Mouse (Mus musculus): Measurements from ENCODE around the gene Loxl3. TPM values are rescaled to one million over a fixed set of nuclear protein-coding genes. Genes with fewer than 3 reads are reported as not detected.

The Loxl3 gene
- polyA plus RNA-seq, 1 experiment from 2014 or later: 21.9 TPM

DNA sequence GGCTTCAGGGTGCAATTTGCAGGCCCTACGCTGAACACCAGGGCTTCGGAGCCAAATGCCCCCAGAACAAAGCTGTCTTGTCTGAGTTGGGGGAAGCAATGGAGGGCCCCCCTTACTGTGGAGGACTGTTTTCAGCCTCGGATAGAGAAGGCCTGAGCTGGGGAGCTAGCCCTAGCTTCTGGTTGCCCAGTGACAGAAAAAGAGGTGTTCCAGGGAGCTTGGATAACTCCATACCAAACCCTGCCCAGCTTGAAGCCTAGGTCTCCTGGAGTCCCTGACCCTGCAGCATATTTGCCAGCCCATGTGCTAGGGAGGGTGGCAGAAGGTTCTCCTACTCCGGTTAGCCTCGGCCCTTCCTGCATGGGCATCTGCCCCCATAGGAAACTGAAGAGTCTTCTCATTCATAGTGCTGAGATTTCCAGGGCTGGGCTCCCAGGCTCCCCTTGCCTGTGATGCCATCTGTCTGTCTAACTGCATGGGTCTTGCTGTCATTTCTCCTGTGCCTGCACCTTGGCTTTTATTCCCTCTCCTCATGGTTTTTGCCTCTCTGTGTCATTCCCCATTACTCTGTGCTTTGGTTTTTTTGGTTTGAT is 586 bp downstream of the Loxl3 start:
- no peaks in the 10 kb centered on the region for H3K36me3 ChIP-seq
- peaks cover 3% of the 10 kb centered on the region; the same call in 1 of the 2 replicates for H3K27me3 ChIP-seq
- 16% methylated on average over 5 of the region's 5 CpGs for WGBS
- H3K9me3 ChIP-seq: no peaks in the 10 kb centered on the region
- peak overlapping the region; percentile 76 for H3K4me3 ChIP-seq
- no peak for ATAC-seq (ENCODE audit: borderline replicate concordance, extremely low read depth, low FRiP score, low TSS enrichment)
- peaks cover 42% of the 10 kb centered on the region for H3K4me1 ChIP-seq
- H3K9ac ChIP-seq: peak overlapping the region; percentile 60
- H3K4me2 ChIP-seq: peak overlapping the region; percentile 92
- peak overlapping the region; percentile 95 for H3K27ac ChIP-seq

DNA sequence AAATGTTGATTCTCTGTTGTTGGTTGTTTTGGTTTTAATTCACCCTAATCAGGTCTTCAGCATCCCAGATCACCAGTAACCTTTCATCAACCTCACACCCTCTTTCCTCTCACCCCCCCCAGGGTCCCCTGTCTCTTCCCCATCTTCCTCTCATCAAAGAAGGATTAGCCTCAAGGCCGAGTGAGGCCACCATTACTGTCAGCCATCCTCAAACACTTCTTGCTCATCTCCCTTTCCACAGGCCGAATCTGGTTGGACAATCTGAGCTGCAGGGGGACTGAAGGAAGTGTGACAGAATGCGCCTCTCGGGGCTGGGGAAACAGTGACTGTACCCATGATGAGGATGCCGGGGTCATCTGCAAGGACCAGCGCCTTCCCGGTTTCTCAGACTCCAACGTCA is 3.2 kb downstream of the Loxl3 start:
- no peaks in the 10 kb centered on the region for H3K27me3 ChIP-seq
- no peak overlapping the region for H3K9ac ChIP-seq
- no peaks in the 10 kb centered on the region for H3K9me3 ChIP-seq
- H3K4me2 ChIP-seq: no peak overlapping the region
- ATAC-seq (ENCODE audit: borderline replicate concordance, extremely low read depth, low FRiP score, low TSS enrichment): no peak
- WGBS: 48% methylated on average over 8 of the region's 8 CpGs
- no peak overlapping the region for H3K27ac ChIP-seq
- no peaks in the 10 kb centered on the region for H3K36me3 ChIP-seq
- H3K4me3 ChIP-seq: no peak overlapping the region
- peaks cover 31% of the 10 kb centered on the region for H3K4me1 ChIP-seq

DNA sequence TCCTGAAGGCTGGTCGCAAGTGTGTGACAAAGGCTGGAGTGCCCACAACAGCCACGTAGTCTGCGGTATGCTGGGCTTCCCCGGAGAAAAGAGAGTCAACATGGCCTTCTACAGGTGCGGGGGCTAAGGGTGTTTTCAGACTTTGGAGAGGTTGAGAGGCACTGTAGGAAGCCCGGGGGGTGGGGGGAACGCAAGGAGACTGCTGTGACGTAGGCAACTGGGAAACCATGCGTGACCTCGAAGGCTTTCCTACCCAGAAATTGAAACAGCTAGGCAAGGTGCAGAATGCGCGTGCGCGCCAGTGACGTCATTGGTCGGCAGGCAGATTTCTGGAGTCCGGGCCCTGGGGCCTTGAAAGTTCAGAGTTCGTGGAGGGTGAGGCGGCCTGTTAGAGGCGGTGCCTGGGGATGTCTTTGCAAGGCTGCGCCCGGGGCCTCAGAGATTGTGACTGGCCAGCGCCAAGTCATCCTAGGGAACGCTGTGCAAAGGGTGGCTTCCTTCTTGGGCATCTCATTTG is 4.6 kb downstream of the Loxl3 start:
- Histone ChIP-seq H3K9ac (no peak overlapping the region), H3K4me1 (peaks cover 29% of the 10 kb centered on the region), H3K36me3 (no peaks in the 10 kb centered on the region), H3K27ac (no peak overlapping the region), H3K4me3 (peak overlapping the region; percentile 19), H3K9me3 (no peaks in the 10 kb centered on the region), H3K27me3 (no peaks in the 10 kb centered on the region), H3K4me2 (peak overlapping the region; percentile 48)
- WGBS: 17% methylated on average over 24 of the region's 24 CpGs
- no peak for ATAC-seq (ENCODE audit: borderline replicate concordance, extremely low read depth, low FRiP score, low TSS enrichment)

DNA sequence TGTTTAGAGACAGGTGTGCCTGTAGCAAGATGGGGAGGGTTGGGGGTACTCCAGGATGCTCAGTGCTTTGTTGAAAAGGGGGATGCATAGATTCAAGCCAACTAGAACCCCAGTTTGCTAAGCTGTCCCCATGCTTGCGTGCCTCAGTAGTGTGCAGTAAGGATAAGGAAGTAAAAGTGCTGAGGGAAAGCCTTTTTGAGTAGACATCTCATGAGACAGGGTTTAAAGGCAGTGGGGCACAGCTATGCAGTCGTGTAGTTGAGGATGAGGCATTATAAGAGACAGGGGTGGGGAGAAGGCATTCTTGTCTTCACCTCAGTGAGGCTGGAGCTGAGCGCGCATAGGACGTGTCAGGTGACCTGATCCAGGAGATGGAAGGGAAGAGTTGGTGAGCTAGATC is 6.6 kb downstream of the Loxl3 start:
- Histone ChIP-seq H3K27ac (no peak overlapping the region), H3K4me1 (peaks cover 17% of the 10 kb centered on the region), H3K36me3 (no peaks in the 10 kb centered on the region), H3K9ac (no peak overlapping the region), H3K4me3 (no peak overlapping the region), H3K27me3 (no peaks in the 10 kb centered on the region), H3K9me3 (no peaks in the 10 kb centered on the region), H3K4me2 (no peak overlapping the region)
- ATAC-seq (ENCODE audit: borderline replicate concordance, extremely low read depth, low FRiP score, low TSS enrichment): no peak
- WGBS: 78% methylated on average over 5 of the region's 5 CpGs

DNA sequence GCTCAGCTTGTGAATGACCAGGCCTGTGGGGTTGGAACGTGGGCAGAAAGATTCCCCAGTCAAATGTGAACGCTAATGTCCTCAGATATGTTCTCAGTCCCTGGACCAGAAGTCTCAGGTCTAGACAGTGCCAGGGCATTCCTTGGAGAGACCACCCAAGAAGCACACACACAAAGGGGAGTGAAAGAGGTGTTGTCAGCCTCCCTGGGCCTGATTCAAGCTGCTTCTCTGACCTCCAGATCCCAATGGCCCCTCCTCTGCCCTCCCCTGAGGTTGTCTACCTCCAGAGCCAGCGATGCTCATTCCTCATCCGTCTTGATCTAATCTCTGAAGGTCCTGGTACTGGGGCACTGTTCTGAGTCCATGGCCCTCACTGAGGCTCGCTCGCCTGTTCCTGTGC is 9.6 kb downstream of the Loxl3 start:
- Histone ChIP-seq H3K4me3 (no peak overlapping the region), H3K4me2 (no peak overlapping the region), H3K9ac (no peak overlapping the region), H3K27me3 (no peaks in the 10 kb centered on the region), H3K4me1 (peaks cover 10% of the 10 kb centered on the region), H3K36me3 (no peaks in the 10 kb centered on the region), H3K27ac (no peak overlapping the region), H3K9me3 (no peaks in the 10 kb centered on the region)
- WGBS: 46% methylated on average over 6 of the region's 6 CpGs
- ATAC-seq (ENCODE audit: borderline replicate concordance, extremely low read depth, low FRiP score, low TSS enrichment): no peak

DNA sequence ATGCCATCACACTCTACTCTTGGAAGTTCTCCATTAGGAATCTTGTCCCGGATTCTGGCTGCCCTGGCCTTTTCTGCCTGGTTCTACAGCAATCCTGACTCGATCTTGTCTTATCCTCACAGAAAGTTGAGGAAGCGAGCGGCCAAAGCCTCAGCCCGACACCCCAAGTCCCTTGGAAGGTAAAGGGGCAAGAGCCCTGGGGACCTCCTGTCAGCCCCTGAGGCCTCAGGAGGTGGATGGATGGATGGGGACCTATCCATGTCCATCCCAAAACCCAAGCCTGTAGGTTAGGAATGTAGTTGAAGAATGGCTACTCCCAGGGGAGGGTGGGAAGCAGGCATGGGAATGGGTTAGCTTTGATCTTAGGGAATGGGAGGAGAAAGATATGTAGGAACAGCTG is 10.0 kb downstream of the Loxl3 start:
- Histone ChIP-seq H3K36me3 (no peaks in the 10 kb centered on the region), H3K9ac (no peak overlapping the region), H3K27ac (no peak overlapping the region), H3K4me3 (no peak overlapping the region), H3K9me3 (no peaks in the 10 kb centered on the region), H3K27me3 (no peaks in the 10 kb centered on the region), H3K4me2 (no peak overlapping the region), H3K4me1 (peaks cover 6% of the 10 kb centered on the region; the same call in 1 of the 2 replicates)
- 84% methylated on average over 5 of the region's 5 CpGs for WGBS
- no peak for ATAC-seq (ENCODE audit: borderline replicate concordance, extremely low read depth, low FRiP score, low TSS enrichment)

DNA sequence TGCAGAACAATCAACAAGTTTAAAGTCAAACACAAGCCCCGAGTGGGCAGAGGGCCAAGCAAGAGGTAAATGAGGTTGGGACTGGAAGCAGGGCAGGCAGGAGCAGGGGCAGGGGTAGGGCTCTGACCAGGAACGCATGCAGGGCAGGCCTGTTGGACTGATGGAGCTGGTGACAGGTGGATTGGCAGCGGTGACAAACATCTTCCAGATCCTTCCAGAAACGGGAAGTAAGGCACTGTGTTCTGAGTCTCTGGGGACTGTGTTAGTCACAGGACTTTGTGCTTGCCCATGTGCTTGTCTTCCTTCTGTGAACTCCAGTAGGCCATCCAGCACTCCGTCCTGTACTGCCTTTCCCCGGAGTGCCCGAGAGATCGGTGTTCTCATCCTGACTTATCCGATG is 10.8 kb downstream of the Loxl3 start:
- no peak overlapping the region for H3K9ac ChIP-seq
- no peak for ATAC-seq (ENCODE audit: borderline replicate concordance, extremely low read depth, low FRiP score, low TSS enrichment)
- H3K36me3 ChIP-seq: no peaks in the 10 kb centered on the region
- H3K9me3 ChIP-seq: no peaks in the 10 kb centered on the region
- H3K4me3 ChIP-seq: no peak overlapping the region
- peaks cover 6% of the 10 kb centered on the region; the same call in 1 of the 2 replicates for H3K4me1 ChIP-seq
- WGBS: 67% methylated on average over 9 of the region's 9 CpGs
- no peak overlapping the region for H3K27ac ChIP-seq
- no peaks in the 10 kb centered on the region for H3K27me3 ChIP-seq
- no peak overlapping the region for H3K4me2 ChIP-seq

DNA sequence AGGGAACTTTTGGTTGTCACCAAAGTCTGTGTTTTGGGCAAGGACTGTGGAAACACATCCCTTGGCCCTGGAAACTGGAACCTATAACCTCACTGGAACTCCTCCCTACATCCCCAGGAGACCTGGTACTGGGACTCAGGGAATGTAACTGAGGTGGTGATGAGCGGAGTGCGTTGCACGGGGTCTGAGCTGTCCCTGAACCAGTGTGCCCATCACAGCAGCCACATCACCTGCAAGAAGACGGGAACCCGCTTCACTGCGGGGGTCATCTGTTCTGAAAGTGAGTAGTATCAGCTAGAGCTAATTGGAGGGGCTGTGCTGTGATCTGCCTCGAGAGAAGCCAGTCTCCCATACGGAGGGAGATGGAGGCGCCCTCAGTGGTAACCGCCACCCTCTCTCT is 15.4 kb downstream of the Loxl3 start:
- Histone ChIP-seq H3K4me3 (no peak overlapping the region), H3K4me2 (no peak overlapping the region), H3K27me3 (no peaks in the 10 kb centered on the region), H3K9me3 (no peaks in the 10 kb centered on the region), H3K4me1 (peaks cover 16% of the 10 kb centered on the region), H3K27ac (no peak overlapping the region), H3K9ac (no peak overlapping the region), H3K36me3 (peaks cover 14% of the 10 kb centered on the region)
- WGBS: 70% methylated on average over 10 of the region's 10 CpGs
- ATAC-seq (ENCODE audit: borderline replicate concordance, extremely low read depth, low FRiP score, low TSS enrichment): no peak

DNA sequence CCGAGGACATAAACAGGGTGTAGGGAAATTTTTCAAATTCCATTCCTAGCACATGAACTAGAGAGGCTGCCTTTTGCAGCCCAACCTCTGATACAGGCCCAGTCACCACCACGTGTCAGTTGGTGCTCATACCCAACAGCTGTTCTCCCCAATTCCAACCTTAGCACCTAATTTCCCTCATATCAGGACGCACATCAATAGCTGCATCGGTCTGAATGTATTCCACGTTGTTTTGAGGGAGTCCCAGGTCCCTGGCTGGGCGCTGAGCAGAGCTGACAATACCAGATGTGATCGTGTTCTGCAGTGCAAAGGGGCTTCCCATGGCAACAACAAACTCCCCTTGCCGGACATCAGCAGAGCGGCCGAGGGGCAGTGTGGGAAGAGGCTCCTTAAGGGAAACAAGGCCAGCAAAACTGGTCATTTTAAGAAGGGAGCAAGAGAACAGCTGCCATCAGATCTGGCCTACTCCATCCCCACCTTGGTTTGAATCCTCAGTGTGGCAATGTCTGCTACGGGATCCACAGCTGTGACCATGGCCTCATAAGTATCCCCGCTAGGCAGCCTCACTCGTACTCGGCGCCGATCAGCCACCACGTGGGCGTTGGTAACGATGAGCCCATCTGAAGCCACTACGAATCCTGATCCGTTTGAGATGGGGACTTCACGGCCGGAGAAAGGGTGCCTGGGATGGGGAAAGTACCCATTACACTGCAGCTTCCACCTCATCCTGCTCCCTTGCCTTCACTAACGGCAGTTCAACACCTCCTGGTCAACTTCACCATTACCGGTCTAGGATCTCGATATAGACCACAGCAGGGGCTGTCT is 19.4 kb downstream of the Loxl3 start:
- H3K4me3 ChIP-seq: peak overlapping the region; percentile 91
- H3K36me3 ChIP-seq: peaks cover 28% of the 10 kb centered on the region
- WGBS: 2% methylated on average over 26 of the region's 26 CpGs
- H3K27ac ChIP-seq: peak overlapping the region; percentile 85
- ATAC-seq (ENCODE audit: borderline replicate concordance, extremely low read depth, low FRiP score, low TSS enrichment): no peak
- peak overlapping the region; percentile 86 for H3K4me2 ChIP-seq
- H3K9ac ChIP-seq: peak overlapping the region; percentile 82
- peaks cover 26% of the 10 kb centered on the region for H3K4me1 ChIP-seq
- no peaks in the 10 kb centered on the region for H3K27me3 ChIP-seq
- H3K9me3 ChIP-seq: no peaks in the 10 kb centered on the region

DNA sequence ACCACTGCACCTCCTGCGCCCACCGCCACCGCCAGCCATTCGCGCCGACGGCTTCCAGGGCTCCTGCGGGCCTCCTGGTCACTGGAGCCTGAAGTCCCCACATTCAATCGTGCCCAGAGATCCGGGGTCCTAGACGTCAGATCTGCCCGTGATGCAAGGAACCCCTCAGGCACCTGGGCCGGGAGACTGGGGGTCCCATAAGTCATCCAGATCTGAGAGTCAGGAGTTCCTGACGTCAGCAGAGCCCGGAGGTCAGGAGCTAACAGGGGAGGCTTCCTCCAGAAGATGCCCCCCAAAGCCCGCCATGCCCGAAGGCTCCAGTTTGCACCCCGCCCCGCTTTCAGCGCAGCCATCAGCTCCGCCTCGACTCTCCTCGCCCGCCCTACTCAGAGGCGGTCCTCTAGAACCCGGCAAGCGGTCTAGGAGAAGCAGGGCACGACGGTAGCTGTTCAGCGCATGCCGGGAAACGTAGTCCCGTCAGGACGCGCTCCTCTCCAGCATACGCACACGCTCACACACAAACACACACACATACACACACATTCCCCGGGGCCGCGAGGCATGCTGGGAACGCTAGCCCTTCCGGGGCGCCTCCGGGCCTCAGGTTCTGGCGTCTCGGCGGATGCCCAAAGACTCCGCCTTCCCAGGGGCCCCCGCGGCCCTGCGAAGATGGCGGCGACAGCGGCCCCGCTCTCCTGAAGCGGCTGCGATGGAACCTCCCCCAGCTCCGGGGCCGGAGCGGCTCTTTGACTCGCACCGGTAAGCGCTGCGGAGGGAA is 20.3 kb downstream of the Loxl3 start, which contains the start of gene Aup1:
Gene Aup1 (plus strand): TSS at position 448 of the 778 bp plus-strand sequence.
- Histone ChIP-seq H3K9ac (peak within 1 kb of the TSS; percentile 85), H3K4me2 (peak within 1 kb of the TSS; percentile 86), H3K36me3 (peaks cover 28% of the 10 kb centered on the region), H3K4me3 (peak within 1 kb of the TSS; percentile 91), H3K4me1 (peaks cover 26% of the 10 kb centered on the region), H3K27ac (peak within 1 kb of the TSS; percentile 85), H3K9me3 (no peaks in the 10 kb centered on the region), H3K27me3 (no peaks in the 10 kb centered on the region)
- under 1% methylated on average over 64 of the region's 64 CpGs for WGBS
- ATAC-seq (ENCODE audit: borderline replicate concordance, extremely low read depth, low FRiP score, low TSS enrichment): peak; percentile 97

DNA sequence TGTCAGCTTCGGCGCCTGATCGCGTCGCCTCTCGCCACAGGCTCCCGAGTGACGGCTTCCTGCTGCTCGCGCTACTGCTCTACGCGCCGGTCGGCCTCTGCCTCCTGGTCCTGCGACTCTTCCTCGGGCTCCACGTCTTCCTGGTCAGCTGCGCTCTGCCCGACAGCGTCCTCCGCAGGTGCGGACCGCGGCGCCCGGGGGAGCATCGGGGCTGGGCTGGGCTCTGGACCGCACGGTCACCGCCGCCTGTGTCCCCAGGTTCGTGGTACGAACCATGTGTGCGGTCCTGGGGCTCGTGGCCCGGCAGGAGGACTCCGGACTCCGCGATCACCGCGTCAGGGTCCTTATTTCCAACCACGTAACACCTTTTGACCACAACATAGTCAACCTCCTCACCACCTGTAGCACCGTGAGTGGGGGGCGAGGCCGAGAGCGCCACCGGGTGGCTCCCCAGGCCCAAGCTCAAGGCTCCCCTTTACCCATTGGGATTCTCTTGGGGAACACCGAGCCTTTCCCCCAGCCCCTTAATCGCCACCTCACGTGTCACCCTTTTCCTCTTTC is 21.0 kb downstream of the Loxl3 start, which contains the start of gene Htra2:
Gene Htra2 (minus strand): TSS at position 403 of the 561 bp plus-strand sequence.
- H3K27ac ChIP-seq: peak within 1 kb of the TSS; percentile 85
- peak within 1 kb of the TSS; percentile 91 for H3K4me3 ChIP-seq
- peaks cover 28% of the 10 kb centered on the region for H3K36me3 ChIP-seq
- no peaks in the 10 kb centered on the region for H3K9me3 ChIP-seq
- H3K4me1 ChIP-seq: peaks cover 26% of the 10 kb centered on the region
- peak within 1 kb of the TSS; percentile 86 for H3K4me2 ChIP-seq
- peak within 1 kb of the TSS; percentile 85 for H3K9ac ChIP-seq
- H3K27me3 ChIP-seq: no peaks in the 10 kb centered on the region
- peak; percentile 32 for ATAC-seq (ENCODE audit: borderline replicate concordance, extremely low read depth, low FRiP score, low TSS enrichment)
- WGBS: under 1% methylated on average over 50 of the region's 50 CpGs

Data from lung, embryonic 15.5 days (tissue).